Mouse (Mus musculus) left cerebral cortex, adult 2 months (tissue): Measurements from ENCODE around the gene Prph. TPM values are rescaled to one million over a fixed set of nuclear protein-coding genes. Genes with fewer than 3 reads are reported as not detected.
"Not testable (repeated sequence)": the region's sequence is repeated elsewhere in the genome, so short reads cannot be mapped to it uniquely, and the experiment has no call there.

ENCODE experiments used
- DNase-seq, 2 experiments: peaks; one replicate each; pipeline ENCODE4 v3.0.0; 2021 to 2022; ENCODE audit warnings: low spot score in 2 of 2, mixed read lengths in 1 of 2; ENCODE audit errors: extremely low spot score in 1 of 2
- H3K27ac ChIP-seq: fragments of 200-600 bp; 2 replicates; pipeline ENCODE4 v1.8.1; 2022
- H3K4me3 ChIP-seq: fragments of 200-600 bp; 2 replicates; pipeline ENCODE4 v1.8.1; 2022
- CTCF ChIP-seq: fragments of 200-600 bp; IDR thresholded peaks from 2 replicates; pipeline ENCODE4 v1.8.1; 2022; ENCODE audit warnings: antibody characterized with exemption, mild to moderate bottlenecking, moderate library complexity
- intact Hi-C: fragments of 180-260 bp; cut with DNase I; formaldehyde crosslinking; loops from one replicate; pipeline ENCODE4 v1.15.1; 2025
- total RNA-seq, 2 experiments: library from RNA; stranded (reverse); gene quantifications; 2 replicates each; pipeline ENCODE4 v1.2.3; 2021

The Prph gene
- total RNA-seq, 2 experiments from 2014 or later: 0.91 to 0.97 TPM

DNA sequence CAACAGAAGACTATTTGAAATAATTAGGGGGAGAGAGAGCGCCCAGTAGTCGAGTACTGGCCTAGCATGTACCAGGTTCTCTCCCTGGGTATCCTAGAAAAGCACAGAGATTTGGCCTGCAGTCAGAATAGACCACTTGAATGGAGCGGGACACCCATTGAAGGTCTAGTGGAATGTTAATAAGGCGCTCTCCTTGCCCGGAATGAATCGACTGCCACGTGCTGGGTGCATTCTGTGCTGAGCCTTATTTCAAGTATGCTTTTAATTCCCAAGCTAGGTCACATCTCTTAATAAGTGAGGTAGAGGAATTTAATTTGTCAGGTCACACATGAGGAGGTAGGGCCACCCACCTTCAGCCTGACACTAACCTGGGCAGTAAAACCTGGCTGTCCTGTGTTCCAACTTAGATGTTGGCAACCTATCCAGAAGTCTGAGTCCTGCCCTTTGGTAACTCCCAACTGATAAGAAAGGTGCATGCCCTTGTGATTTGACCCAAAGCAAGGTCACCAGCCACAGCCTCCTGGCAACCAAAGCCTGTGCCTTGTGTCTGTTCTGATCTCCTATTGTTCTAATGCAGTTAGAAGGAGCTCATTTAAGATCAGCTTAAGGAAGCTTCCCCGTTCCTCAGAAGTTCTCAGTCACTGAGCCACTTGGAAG, 18.6 kb upstream of the Prph start:
- intact Hi-C loops: no loop called here
- H3K27ac ChIP-seq: no peak overlapping the region
- no peak for DNase-seq

DNA sequence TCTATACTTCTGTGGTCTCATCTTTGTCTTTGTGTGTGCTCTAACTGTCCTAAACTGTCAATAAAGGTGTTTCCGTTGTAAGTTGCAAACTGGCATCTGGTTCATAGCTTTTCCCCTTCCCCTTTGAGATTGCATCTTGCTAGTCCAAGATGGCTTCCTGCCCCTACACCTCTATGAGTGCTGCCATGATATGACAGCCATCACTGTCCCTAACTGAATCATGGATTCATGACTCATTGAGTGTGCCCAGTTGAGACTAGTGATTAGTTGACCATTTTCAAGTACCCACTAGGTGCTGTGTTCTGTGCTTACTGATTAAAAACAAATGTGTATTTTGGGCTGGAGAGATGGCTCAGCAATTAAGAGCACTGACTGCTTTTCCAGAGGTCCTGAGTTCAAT, 16.9 kb upstream of the Prph start:
- no peak for TF ChIP-seq CTCF
- DNase-seq: no peak
- intact Hi-C loops: no loop called here

More for the DNA sequence above, 18.6 kb upstream of the Prph start:
- no peak for TF ChIP-seq CTCF
- H3K4me3 ChIP-seq: no peak overlapping the region

DNA sequence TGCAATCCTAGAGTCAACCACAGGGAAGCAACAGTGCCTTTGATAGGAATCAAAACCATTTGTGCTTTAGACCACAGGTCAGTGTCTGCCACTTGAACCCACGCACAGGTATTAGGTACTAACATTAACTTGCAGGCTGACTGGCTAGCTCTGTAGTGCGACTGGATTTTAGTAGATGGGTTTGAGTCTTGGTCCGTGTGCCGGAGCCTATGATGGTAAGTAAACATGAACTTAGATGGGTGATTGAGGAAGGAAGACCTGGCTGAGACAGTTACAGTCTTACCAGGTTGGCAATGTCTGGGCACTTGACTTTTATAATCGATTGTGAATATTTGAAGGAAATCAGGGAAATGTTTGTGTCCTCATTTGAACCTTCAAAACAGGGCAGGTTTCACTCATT, 16.2 kb upstream of the Prph start:
- Histone ChIP-seq H3K4me3 (no peak overlapping the region), H3K27ac (no peak overlapping the region)
- intact Hi-C loops: no loop called here
- no peak for DNase-seq
- no peak for TF ChIP-seq CTCF

More for the DNA sequence above, 16.9 kb upstream of the Prph start:
- H3K4me3 ChIP-seq: no peak overlapping the region
- no peak overlapping the region for H3K27ac ChIP-seq

DNA sequence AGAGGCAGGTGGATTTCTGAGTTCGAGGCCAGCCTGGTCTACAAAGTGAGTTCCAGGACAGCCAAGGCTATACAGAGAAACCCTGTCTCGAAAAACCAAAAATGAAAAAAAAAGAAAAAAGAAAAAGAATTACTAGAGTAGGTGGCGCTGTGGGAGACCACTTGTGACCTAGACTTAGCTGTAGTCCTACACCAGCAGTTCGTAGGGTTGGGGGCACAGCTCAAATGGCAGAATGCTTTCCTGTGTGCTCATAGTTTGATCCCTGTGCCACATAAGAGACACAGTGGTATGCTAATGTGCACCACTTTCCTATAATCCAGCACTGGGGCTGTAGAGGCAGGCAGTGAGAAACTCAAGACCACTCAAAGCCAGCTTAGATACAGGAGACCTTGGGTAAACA, 15.7 kb upstream of the Prph start:
- H3K27ac ChIP-seq: no peak overlapping the region
- DNase-seq: no peak
- intact Hi-C loops: no loop called here
- H3K4me3 ChIP-seq: no peak overlapping the region
- no peak for TF ChIP-seq CTCF

DNA sequence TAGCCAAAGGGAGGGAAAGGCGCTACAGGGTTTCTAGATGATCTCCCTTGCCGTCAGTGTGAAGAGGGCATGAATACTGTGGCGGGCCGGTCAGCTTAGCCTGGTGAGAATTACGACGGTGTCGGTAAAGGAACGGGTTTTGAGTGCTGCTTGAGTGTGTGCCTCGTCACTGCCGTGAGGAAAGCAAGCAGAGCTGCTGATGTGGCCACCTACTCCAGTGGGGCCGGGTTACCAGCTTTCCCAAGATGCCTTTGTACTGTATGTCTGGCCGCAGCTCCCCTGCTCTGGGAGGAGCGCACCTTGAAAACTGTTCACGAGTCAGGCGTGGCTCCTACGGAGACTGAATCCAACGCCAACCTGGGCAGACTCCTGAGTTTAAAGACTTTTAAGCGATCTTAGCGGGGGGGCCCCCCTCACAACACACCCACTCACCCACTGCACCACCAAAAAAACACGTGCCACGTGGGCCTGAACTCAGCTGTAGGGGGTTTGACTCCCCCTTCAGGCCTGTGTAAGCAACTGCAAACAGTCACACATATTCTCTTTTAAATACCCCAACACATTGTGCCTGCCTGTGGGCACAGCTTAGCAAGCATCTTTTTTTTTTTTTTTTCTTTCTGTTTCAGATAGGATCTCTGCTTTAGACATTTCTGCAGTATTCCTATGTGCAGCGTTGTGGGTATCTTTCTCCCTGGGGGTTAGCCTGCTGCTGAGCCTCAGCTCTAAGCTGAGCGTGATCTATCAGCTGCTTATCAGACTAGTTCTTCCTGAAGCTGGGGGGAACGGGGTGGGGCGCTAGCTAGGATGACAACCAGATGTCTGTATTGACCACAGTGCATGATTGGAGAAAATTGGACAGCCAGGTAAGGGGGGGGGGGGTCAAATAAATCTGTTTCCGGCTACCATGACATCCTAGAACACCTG, 14.7 kb upstream of the Prph start:
- no peak for DNase-seq
- Histone ChIP-seq H3K4me3 (no peak overlapping the region), H3K27ac (no peak overlapping the region)
- peak; percentile 24 for TF ChIP-seq CTCF
- intact Hi-C loops: loop anchor here (10.0 kb wide), 1 partner anchor 225 kb away; no protein-coding TSS in a partner anchor

DNA sequence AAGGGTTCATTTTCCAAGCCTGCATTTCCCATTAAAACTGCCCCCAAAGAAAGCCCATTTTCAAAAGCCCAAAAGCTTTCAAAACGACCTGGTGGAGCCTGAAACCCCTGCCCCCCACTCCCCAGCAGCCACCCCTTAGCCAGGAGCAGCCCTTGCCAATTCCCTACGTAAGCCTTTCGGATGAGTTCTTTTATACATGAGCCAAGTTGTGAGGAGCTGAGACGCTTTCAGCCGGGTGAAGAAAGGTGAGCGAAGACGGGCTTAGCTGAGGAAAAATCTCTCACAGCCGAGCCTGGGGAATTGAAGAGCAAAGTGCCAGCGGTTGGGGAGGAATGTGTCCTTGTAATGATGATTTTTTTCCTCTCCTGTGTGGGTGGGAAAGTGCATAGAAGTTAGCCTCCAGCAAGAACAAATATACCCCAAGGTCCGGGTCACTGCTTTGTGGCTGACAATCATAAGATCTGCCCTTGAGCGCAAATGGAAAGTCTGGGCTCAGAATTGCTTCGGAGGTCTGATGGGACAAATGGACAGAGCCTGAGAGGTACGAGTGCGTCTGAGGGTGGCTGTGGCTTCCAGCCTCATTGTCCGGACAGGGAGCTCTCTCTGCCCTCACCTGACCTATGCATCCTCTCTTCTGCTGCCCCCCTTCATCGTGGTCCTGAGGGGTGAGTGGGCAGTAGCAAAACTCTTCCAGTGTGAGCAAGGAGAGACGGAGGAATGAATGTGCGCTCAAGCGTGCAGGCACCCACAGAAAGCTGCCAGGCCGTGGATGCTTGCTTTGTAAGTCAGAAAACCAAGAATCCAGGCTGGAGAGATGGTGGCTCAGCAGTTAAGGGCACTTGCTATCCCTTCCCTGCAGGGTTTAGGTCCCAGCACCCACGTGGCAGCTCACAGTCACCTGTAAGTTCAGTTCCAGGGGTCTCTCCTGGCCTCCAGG, 13.8 kb upstream of the Prph start:
- no peak for DNase-seq
- Histone ChIP-seq H3K4me3 (no peak overlapping the region), H3K27ac (no peak overlapping the region)
- intact Hi-C loops: loop anchor here (10.0 kb wide), 1 partner anchor 224 kb away; no protein-coding TSS in a partner anchor
- TF ChIP-seq CTCF: no peak

DNA sequence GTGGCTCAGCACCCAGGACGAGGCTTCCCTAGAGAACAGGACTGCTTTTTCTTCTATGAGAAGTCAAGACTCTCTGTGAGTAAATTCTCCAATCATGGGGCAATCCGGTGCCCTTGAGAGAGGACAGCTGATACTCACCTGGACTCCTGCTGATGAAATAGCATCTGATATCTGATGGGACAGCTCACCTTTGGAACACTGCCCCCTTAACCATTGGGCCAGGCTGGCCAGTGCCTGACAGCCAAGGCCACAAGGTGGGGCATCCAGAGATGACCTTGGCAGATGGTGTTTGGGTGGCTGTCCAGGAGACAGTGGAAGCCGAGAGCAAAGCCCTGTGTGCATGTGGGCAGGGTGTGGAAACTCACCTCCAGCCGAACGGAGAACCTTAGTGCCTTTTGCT, 12.6 kb upstream of the Prph start:
- intact Hi-C loops: loop anchor here (10.0 kb wide), 1 partner anchor 222 kb away; no protein-coding TSS in a partner anchor
- no peak for DNase-seq
- TF ChIP-seq CTCF: no peak
- Histone ChIP-seq H3K27ac (no peak overlapping the region), H3K4me3 (no peak overlapping the region)

DNA sequence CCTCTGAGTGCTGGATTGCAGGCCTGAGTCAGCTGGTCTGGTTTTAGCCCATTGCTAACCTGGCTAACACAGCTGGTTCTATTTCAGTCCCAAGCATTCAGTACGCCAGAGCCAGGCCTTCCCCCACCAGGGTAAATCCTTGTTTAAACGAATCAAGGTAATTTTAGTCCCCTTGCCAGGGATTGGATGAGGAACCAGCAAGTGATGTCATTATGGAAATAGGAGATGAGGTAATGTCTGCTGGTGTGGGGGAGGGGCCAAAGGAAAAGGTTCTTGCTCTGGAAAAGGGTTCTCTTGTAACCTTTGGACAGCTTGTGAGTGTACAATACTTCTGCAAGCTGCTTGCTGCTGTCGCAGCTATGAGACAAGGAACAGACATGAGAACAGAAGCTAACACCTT, 10.1 kb upstream of the Prph start:
- DNase-seq: no peak
- no peak overlapping the region for H3K4me3 ChIP-seq
- intact Hi-C loops: loop anchor here (10.0 kb wide), 1 partner anchor 220 kb away; no protein-coding TSS in a partner anchor
- no peak for TF ChIP-seq CTCF
- H3K27ac ChIP-seq: no peak overlapping the region

DNA sequence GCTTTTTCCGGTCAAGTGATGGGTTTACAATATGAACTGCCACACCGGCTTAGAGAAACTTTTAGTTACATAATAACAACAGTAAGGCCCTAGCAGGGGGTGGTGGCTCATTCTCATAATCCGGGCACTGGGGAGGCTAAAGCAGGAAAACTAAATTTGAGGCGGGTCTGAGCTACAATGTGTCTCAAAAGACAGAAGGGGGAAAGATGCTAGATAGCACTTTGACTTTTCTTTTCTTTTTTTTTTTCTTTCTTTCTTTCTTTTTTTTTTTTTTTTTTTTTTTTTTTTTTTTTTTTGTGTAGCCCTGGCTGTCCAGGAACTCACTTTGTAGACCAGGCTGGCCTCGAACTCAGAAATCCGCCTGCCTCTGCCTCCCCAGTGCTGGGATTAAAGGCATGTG, 9.2 kb upstream of the Prph start:
- intact Hi-C loops: loop anchor here (10.0 kb wide), 1 partner anchor 219 kb away; no protein-coding TSS in a partner anchor
- not testable (repeated sequence) for DNase-seq, H3K4me3 ChIP-seq, H3K27ac ChIP-seq

DNA sequence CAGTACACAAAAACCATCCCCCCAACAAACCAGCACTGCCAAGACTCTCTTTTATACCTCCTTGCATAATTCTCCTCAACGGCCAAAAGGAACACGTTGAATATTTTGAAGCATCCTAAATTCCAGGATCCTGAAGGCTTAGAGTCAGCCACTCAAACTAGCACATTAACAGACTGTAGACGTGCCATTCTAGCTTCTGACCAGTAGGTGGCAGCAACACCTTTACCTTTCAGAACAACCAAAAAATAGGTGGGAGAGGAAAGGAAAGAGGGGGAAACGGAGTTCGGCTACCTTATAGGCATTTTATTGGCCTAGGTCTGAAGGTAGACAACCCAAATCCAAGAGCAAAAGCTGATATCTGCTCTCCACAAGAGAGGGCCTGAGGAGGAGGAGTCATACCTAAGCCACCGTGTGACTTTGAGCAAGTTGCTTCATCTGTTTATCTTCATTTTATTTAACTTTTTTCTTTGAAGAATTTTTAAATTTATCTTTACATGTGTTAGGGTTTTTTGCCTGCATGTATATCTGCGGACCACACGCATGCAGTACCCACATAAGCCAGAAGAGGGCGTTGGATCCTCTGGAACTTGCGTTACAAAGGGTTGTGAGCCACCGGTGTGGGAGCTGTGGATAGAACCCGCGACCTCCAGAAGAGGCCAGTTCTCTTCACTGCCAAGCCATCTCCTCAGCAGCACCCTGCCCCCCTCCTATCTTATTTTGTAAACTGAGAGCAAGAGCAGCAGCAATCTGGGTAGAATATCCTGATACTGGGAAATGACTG, 5.3 kb upstream of the Prph start:
- peak; percentile 71 for TF ChIP-seq CTCF
- Histone ChIP-seq H3K27ac (no peak overlapping the region), H3K4me3 (no peak overlapping the region)
- intact Hi-C loops: loop anchor here (2.0 to 10.0 kb wide), 3 partner anchors 48 to 215 kb away; no protein-coding TSS in a partner anchor
- peak; percentile 28 to 41 for DNase-seq
